Mouse (Mus musculus) CD4-positive, CD25-positive, alpha-beta regulatory T cell, adult 2 months (primary cell): ENCODE measurements around the gene Fgf4.
A peak's percentile ranks its signal among the peaks of the same experiment; 100 is the strongest.

Experiments
- DNase-seq: peaks from one replicate; pipeline ENCODE4 v3.0.0-alpha.2; 2012; ENCODE audit warnings: low read depth, low spot score

Gene Fgf4

GRCm38 (mm10) chr7:144847067-144847466 is at the start of gene Fgf4:
Gene Fgf4, plus strand, starts transcription at chr7:144847367.
- DNase-seq, result no peak

GRCm38 (mm10) chr7:144798471-144798870 is 48.7 kb upstream of the Fgf4 start:
- peak; percentile 4 for DNase-seq

- no peak for DNase-seq
Observed at GRCm38 (mm10) chr7:144807036-144807435, 40.1 kb upstream of the Fgf4 start.

- no peak for DNase-seq
Observed at GRCm38 (mm10) chr7:144807976-144808577, 39.1 kb upstream of the Fgf4 start.

- no peak for DNase-seq
Observed at GRCm38 (mm10) chr7:144811521-144811920, 35.6 kb upstream of the Fgf4 start.

GRCm38 (mm10) chr7:144821901-144822300 is 25.3 kb upstream of the Fgf4 start:
- no peak for DNase-seq

- DNase-seq, result no peak
Observed at GRCm38 (mm10) chr7:144823988-144824387, 23.2 kb upstream of the Fgf4 start.

GRCm38 (mm10) chr7:144828369-144828768 is 18.8 kb upstream of the Fgf4 start:
- DNase-seq, result no peak

- no peak for DNase-seq
Observed at GRCm38 (mm10) chr7:144837891-144838488, 9.2 kb upstream of the Fgf4 start, which contains the start of gene Fgf3. Gene Fgf3, plus strand, starts transcription at chr7:144838083.

GRCm38 (mm10) chr7:144838522-144839503 is 8.4 kb upstream of the Fgf4 start:
- DNase-seq, result no peak

GRCm38 (mm10) chr7:144846158-144846557 is 1.0 kb upstream of the Fgf4 start:
- DNase-seq, result peak; percentile 57

- no peak for DNase-seq
Observed at GRCm38 (mm10) chr7:144851321-144851720, 4.2 kb downstream of the Fgf4 start.

GRCm38 (mm10) chr7:144854966-144855365 is 7.8 kb downstream of the Fgf4 start:
- DNase-seq, result no peak

- no peak for DNase-seq
Observed at GRCm38 (mm10) chr7:144857158-144857557, 10.0 kb downstream of the Fgf4 start.

GRCm38 (mm10) chr7:144857826-144858342 is 10.7 kb downstream of the Fgf4 start:
- no peak for DNase-seq

- no peak for DNase-seq
Observed at GRCm38 (mm10) chr7:144858702-144859101, 11.5 kb downstream of the Fgf4 start.

GRCm38 (mm10) chr7:144861056-144861768 is 14.0 kb downstream of the Fgf4 start:
- no peak for DNase-seq

GRCm38 (mm10) chr7:144861769-144862070 is 14.6 kb downstream of the Fgf4 start:
- no peak for DNase-seq

- DNase-seq, result no peak
Observed at GRCm38 (mm10) chr7:144862126-144862525, 15.0 kb downstream of the Fgf4 start.

- DNase-seq, result no peak
Observed at GRCm38 (mm10) chr7:144862712-144863111, 15.5 kb downstream of the Fgf4 start.

- DNase-seq, result no peak
Observed at GRCm38 (mm10) chr7:144863196-144863595, 16.0 kb downstream of the Fgf4 start.
